In genomic region chr17:43628246-43628645, GRCm38 (mm10) we compare ENCODE assay signal across 25 mouse cellular contexts. TPM values are rescaled to one million over a fixed set of nuclear protein-coding genes. Genes with fewer than 3 reads are reported as not detected.
A peak's percentile ranks its signal among the peaks of the same experiment; 100 is the strongest.
DNase-seq lines count a peak whose midpoint lies in the region; ATAC-seq and TF ChIP-seq lines count a peak whose summit lies in the region.
"Had no signal": no experiment of that assay in that cellular context is flagged by ENCODE, and none has a peak within 500 bp of the region (broad histone marks: within the 10 kb centered on the region; RNA-seq: fewer than 3 reads in every experiment).

No protein-coding gene starts in this region.

- no peak overlapping the region for H3K4me3 ChIP-seq in forebrain, embryonic 10.5 days
- H3K4me3 ChIP-seq in forebrain, embryonic 12.5 days (replicated peaks) = no peak overlapping the region
- H3K4me3 ChIP-seq in heart, embryonic 10.5 days = no peak overlapping the region
- H3K4me3 ChIP-seq in testis, adult 2 months (ENCODE audit: control insufficient read depth, low read depth, low read length) = peak overlapping the region; percentile 91

- H3K9ac ChIP-seq in forebrain, embryonic 12.5 days = no peak overlapping the region

- intact Hi-C loops in heart, postnatal 14 days (cut with DNase I) = no loop called here

- 90% methylated on average over 10 of the region's 10 CpGs for WGBS in forebrain, embryonic 10.5 days
- WGBS in forebrain, embryonic 12.5 days = 93% methylated on average over 10 of the region's 10 CpGs
- 87% methylated on average over 10 of the region's 10 CpGs for WGBS in heart, embryonic 10.5 days

- H3K36me3 ChIP-seq in forebrain, embryonic 10.5 days (replicated peaks) = no peaks in the 10 kb centered on the region
- no peaks in the 10 kb centered on the region for H3K36me3 ChIP-seq in forebrain, embryonic 12.5 days (replicated peaks)
- no peaks in the 10 kb centered on the region for H3K36me3 ChIP-seq in heart, embryonic 10.5 days
- peaks cover 3% of the 10 kb centered on the region for H3K36me3 ChIP-seq in testis, adult 2 months (ENCODE audit: control insufficient read depth, insufficient read depth, low read length)
- H3K36me3 ChIP-seq: G1E had no signal

- H3K27me3 ChIP-seq in forebrain, embryonic 10.5 days (ENCODE audit: poor library complexity, severe bottlenecking) = peaks cover 51% of the 10 kb centered on the region
- H3K27me3 ChIP-seq in forebrain, embryonic 12.5 days = peaks cover 51% of the 10 kb centered on the region
- H3K27me3 ChIP-seq in heart, embryonic 10.5 days (ENCODE audit: insufficient read depth, poor library complexity, severe bottlenecking) = peaks cover 71% of the 10 kb centered on the region
- no peaks in the 10 kb centered on the region for H3K27me3 ChIP-seq in testis, adult 2 months (ENCODE audit: control insufficient read depth, insufficient read depth, low read length)
- H3K27me3 ChIP-seq: CH12.LX, Patski had no signal

- H3K9me3 ChIP-seq in forebrain, embryonic 10.5 days = peaks cover 6% of the 10 kb centered on the region
- no peaks in the 10 kb centered on the region for H3K9me3 ChIP-seq in forebrain, embryonic 12.5 days
- no peaks in the 10 kb centered on the region for H3K9me3 ChIP-seq in heart, embryonic 10.5 days

- DNase-seq in forebrain, embryonic 10.5 days (ENCODE audit: extremely low spot score, low spot score) = peak; percentile 12
- peak; percentile 62 for DNase-seq in heart, adult 11 months
- DNase-seq in heart, postnatal 14 days = no peak
- peak; percentile 71 for DNase-seq in heart, embryonic 10.5 days (ENCODE audit: low spot score)
- DNase-seq in heart, adult 9 months (ENCODE audit: low spot score in 2 of 2) = no peak
- DNase-seq in testis, postnatal 10 days (ENCODE audit: low spot score) = no peak
- DNase-seq: adrenal gland, adult 2 months; adrenal gland, adult 8-10 months; adrenal gland, postnatal 10 days; adrenal gland, postnatal 14 days; adrenal gland, postnatal 25 days; adrenal gland, postnatal 36 days; B cell, adult 2 months; cerebellum, adult 11 months; cerebellum, adult 11-12 months had no signal

- TF ChIP-seq POLR2A in testis, adult 2 months (IDR thresholded peaks at IDR 0.05; ENCODE audit: control insufficient read depth, low read depth, low read length) = no peak

- H3K27ac ChIP-seq in forebrain, embryonic 10.5 days = no peak overlapping the region
- H3K27ac ChIP-seq in forebrain, embryonic 12.5 days = no peak overlapping the region
- no peak overlapping the region for H3K27ac ChIP-seq in heart, embryonic 10.5 days
- peak overlapping the region; percentile 48; the same call in 1 of the 2 replicates for H3K27ac ChIP-seq in testis, adult 2 months (ENCODE audit: control insufficient read depth, insufficient read depth, low read depth, low read length)

- H3K4me1 ChIP-seq in forebrain, embryonic 10.5 days = peaks cover 14% of the 10 kb centered on the region
- H3K4me1 ChIP-seq in forebrain, embryonic 12.5 days = peaks cover 15% of the 10 kb centered on the region
- H3K4me1 ChIP-seq in heart, embryonic 10.5 days = peaks cover 17% of the 10 kb centered on the region
- H3K4me1 ChIP-seq in testis, adult 2 months (ENCODE audit: control insufficient read depth, insufficient read depth, low read length) = peaks cover 14% of the 10 kb centered on the region

- H3K4me2 ChIP-seq in forebrain, embryonic 12.5 days = no peak overlapping the region

- ATAC-seq in forebrain, embryonic 12.5 days (ENCODE audit: low FRiP score) = no peak
- ATAC-seq: activated CD4-positive, CD25-positive, alpha-beta regulatory T cell, adult 4 months; CD4-positive, CD25-positive, alpha-beta regulatory T cell, adult 4 months; Patski had no signal

- no peak for TF ChIP-seq CTCF in testis, adult 2 months (IDR thresholded peaks at IDR 0.05; ENCODE audit: control insufficient read depth, insufficient read depth, insufficient replicate concordance, low read depth, low read length)

RNA-seq across cellular contexts. Expression of gene Tdrd6, which starts 1.9 kb away (rescaled TPM):
- polyA plus RNA-seq in forebrain, embryonic 10.5 days (2016; fragmentation: Nextera tagmentation; extraction: Ambion mirVana) = 0.02 and 0.37 TPM in 2 replicates
- 0.04 TPM in 1 of 2 replicates, not detected in the other for polyA plus RNA-seq in forebrain, embryonic 12.5 days (2016; fragmentation: Nextera tagmentation; extraction: Ambion mirVana)
- under 1 TPM in 1 of 2 experiments, not detected in 1; 0.05 TPM for total RNA-seq in heart, postnatal 14 days (2021)
- 0.04 TPM in 1 of 2 replicates, not detected in the other for polyA plus RNA-seq in heart, embryonic 10.5 days (2016; fragmentation: Nextera tagmentation; extraction: Ambion mirVana)
- polyA plus RNA-seq in testis, adult 2 months (2012; rRNA removed) = 186 and 202 TPM in 2 replicates
- total RNA-seq: adrenal gland, adult 18-20 months; adrenal gland, adult 2 months; adrenal gland, adult 8-10 months; adrenal gland, postnatal 10 days; adrenal gland, postnatal 14 days; adrenal gland, postnatal 25 days; adrenal gland, postnatal 36 days; CH12.LX; MEL had no signal
- polyA plus RNA-seq: activated CD4-positive, CD25-positive, alpha-beta regulatory T cell, adult 4 months; adrenal gland, adult 2 months; C2C12; CD4-positive, CD25-positive, alpha-beta regulatory T cell, adult 4 months; G1E had no signal

RNA-seq across cellular contexts. Expression of gene Slc25a27, which starts 38.8 kb away (rescaled TPM):
- polyA plus RNA-seq in forebrain, embryonic 10.5 days (2016; fragmentation: Nextera tagmentation; extraction: Ambion mirVana) = 33.3 and 38.0 TPM in 2 replicates
- 84.4 and 99.3 TPM in 2 replicates for polyA plus RNA-seq in forebrain, embryonic 12.5 days (2016; fragmentation: Nextera tagmentation; extraction: Ambion mirVana)
- 1 to 10 TPM; 3.6 to 4.8 TPM for total RNA-seq in heart, postnatal 14 days (2021)
- 12.5 and 19.9 TPM in 2 replicates for polyA plus RNA-seq in heart, embryonic 10.5 days (2016; fragmentation: Nextera tagmentation; extraction: Ambion mirVana)
- 4.3 and 4.6 TPM in 2 replicates for polyA plus RNA-seq in testis, adult 2 months (2012; rRNA removed)
- total RNA-seq: MEL had no signal
- polyA plus RNA-seq: G1E had no signal

RNA-seq across cellular contexts. Expression of gene Cyp39a1, which starts 39.0 kb away (rescaled TPM):
- polyA plus RNA-seq in forebrain, embryonic 10.5 days (2016; fragmentation: Nextera tagmentation; extraction: Ambion mirVana) = 34.6 and 36.3 TPM in 2 replicates
- 32.7 and 41.1 TPM in 2 replicates for polyA plus RNA-seq in forebrain, embryonic 12.5 days (2016; fragmentation: Nextera tagmentation; extraction: Ambion mirVana)
- total RNA-seq in heart, postnatal 14 days (2021) = 1 to 10 TPM; 6.2 to 6.5 TPM
- polyA plus RNA-seq in heart, embryonic 10.5 days (2016; fragmentation: Nextera tagmentation; extraction: Ambion mirVana) = 14.7 and 20.2 TPM in 2 replicates
- polyA plus RNA-seq in testis, adult 2 months (2012; rRNA removed) = 2.7 and 2.8 TPM in 2 replicates
- total RNA-seq: G1E, MEL had no signal
- polyA plus RNA-seq: G1E had no signal

Comparison
In these comparisons a context has a peak if more than half of its experiments do, and no peak if none do; other contexts are left out.
1. DNase-seq: peak in forebrain, embryonic 10.5 days (single experiment), heart, adult 11 months (single experiment) and heart, embryonic 10.5 days (single experiment); none in heart, postnatal 14 days (0 of 2), heart, adult 9 months (0 of 2) and testis, postnatal 10 days (single experiment).
2. RNA of gene Tdrd6, which starts 1.9 kb away (polyA plus RNA-seq): 186 to 202 TPM in testis, adult 2 months; 0.02 to 0.37 TPM in forebrain, embryonic 10.5 days, 0.04 TPM in forebrain, embryonic 12.5 days and 0.04 TPM in heart, embryonic 10.5 days; every median in the first group is over 100 times any median in the second.